8 mouse cellular contexts compared by ENCODE assay signal in genomic region chr4:126148161-126148961, GRCm38 (mm10). TPM values are rescaled to one million over a fixed set of nuclear protein-coding genes. Genes with fewer than 3 reads are reported as not detected.
DNase-seq lines count a peak whose midpoint lies in the region.

No protein-coding gene starts in this region.

- H3K4me3 ChIP-seq in embryonic facial prominence, embryonic 10.5 days = peak overlapping the region; percentile 80
- H3K4me3 ChIP-seq in heart, embryonic 10.5 days = peak overlapping the region; percentile 78

- no peaks in the 10 kb centered on the region for H3K9me3 ChIP-seq in embryonic facial prominence, embryonic 10.5 days
- H3K9me3 ChIP-seq in heart, embryonic 10.5 days = no peaks in the 10 kb centered on the region

- H3K27me3 ChIP-seq in embryonic facial prominence, embryonic 10.5 days (replicated peaks; ENCODE audit: low read depth, poor library complexity, severe bottlenecking) = peaks cover 46% of the 10 kb centered on the region
- H3K27me3 ChIP-seq in heart, embryonic 10.5 days (ENCODE audit: insufficient read depth, poor library complexity, severe bottlenecking) = peaks cover 25% of the 10 kb centered on the region

- WGBS in embryonic facial prominence, embryonic 10.5 days = under 1% methylated on average over 67 of the region's 67 CpGs
- 2% methylated on average over 67 of the region's 67 CpGs for WGBS in heart, embryonic 10.5 days

- peaks cover 74% of the 10 kb centered on the region for H3K4me1 ChIP-seq in embryonic facial prominence, embryonic 10.5 days
- peaks cover 70% of the 10 kb centered on the region for H3K4me1 ChIP-seq in heart, embryonic 10.5 days

- peak; percentile 93 for DNase-seq in NIH3T3 (ENCODE audit: low read depth)
- peak; percentile 85 for DNase-seq in embryonic facial prominence, embryonic 10.5 days (ENCODE audit: low spot score)
- DNase-seq in heart, embryonic 10.5 days (ENCODE audit: low spot score) = peak; percentile 83
- peak; percentile 79 for DNase-seq in kidney, adult 9 months
- peak; percentile 78 for DNase-seq in lung, postnatal 14 days
- DNase-seq in ovary, postnatal 36 days (ENCODE audit: low spot score) = peak; percentile 70
- DNase-seq in right cerebral cortex, postnatal 36 days (ENCODE audit: low spot score in 2 of 2) = no peak
- DNase-seq in frontal cortex, postnatal 25 days (ENCODE audit: low spot score in 2 of 2) = no peak

- peak overlapping the region; percentile 95 for H3K27ac ChIP-seq in embryonic facial prominence, embryonic 10.5 days (replicated peaks)
- H3K27ac ChIP-seq in heart, embryonic 10.5 days = peak overlapping the region; percentile 94

- H3K36me3 ChIP-seq in embryonic facial prominence, embryonic 10.5 days (replicated peaks) = peaks cover 31% of the 10 kb centered on the region
- H3K36me3 ChIP-seq in heart, embryonic 10.5 days = peaks cover 15% of the 10 kb centered on the region; the same call in 1 of the 2 replicates

RNA-seq across cellular contexts. Expression of gene Eva1b, which starts 0.8 kb away (rescaled TPM):
- 37.1 and 38.9 TPM in 2 replicates for polyA plus RNA-seq in embryonic facial prominence, embryonic 10.5 days (2016; fragmentation: Nextera tagmentation; extraction: Ambion mirVana)
- polyA plus RNA-seq in heart, embryonic 10.5 days (2016; fragmentation: Nextera tagmentation; extraction: Ambion mirVana) = 26.3 and 39.5 TPM in 2 replicates

RNA-seq across cellular contexts. Expression of gene Sh3d21, which starts 14.9 kb away (rescaled TPM):
- 2.0 and 3.1 TPM in 2 replicates for polyA plus RNA-seq in embryonic facial prominence, embryonic 10.5 days (2016; fragmentation: Nextera tagmentation; extraction: Ambion mirVana)
- polyA plus RNA-seq in heart, embryonic 10.5 days (2016; fragmentation: Nextera tagmentation; extraction: Ambion mirVana) = 2.0 and 3.1 TPM in 2 replicates

RNA-seq across cellular contexts. Expression of gene Stk40, which starts 44.6 kb away (rescaled TPM):
- 43.8 and 44.5 TPM in 2 replicates for polyA plus RNA-seq in embryonic facial prominence, embryonic 10.5 days (2016; fragmentation: Nextera tagmentation; extraction: Ambion mirVana)
- 37.7 and 39.0 TPM in 2 replicates for polyA plus RNA-seq in heart, embryonic 10.5 days (2016; fragmentation: Nextera tagmentation; extraction: Ambion mirVana)

RNA-seq across cellular contexts. Expression of gene Lsm10, which starts 51.9 kb away (rescaled TPM):
- 44.9 and 48.5 TPM in 2 replicates for polyA plus RNA-seq in embryonic facial prominence, embryonic 10.5 days (2016; fragmentation: Nextera tagmentation; extraction: Ambion mirVana)
- polyA plus RNA-seq in heart, embryonic 10.5 days (2016; fragmentation: Nextera tagmentation; extraction: Ambion mirVana) = 47.5 and 47.7 TPM in 2 replicates

RNA-seq across cellular contexts. Expression of gene Thrap3, which starts 54.2 kb away (rescaled TPM):
- polyA plus RNA-seq in embryonic facial prominence, embryonic 10.5 days (2016; fragmentation: Nextera tagmentation; extraction: Ambion mirVana) = 262 and 263 TPM in 2 replicates
- 194 and 200 TPM in 2 replicates for polyA plus RNA-seq in heart, embryonic 10.5 days (2016; fragmentation: Nextera tagmentation; extraction: Ambion mirVana)

Comparison
In these comparisons a context has a peak if more than half of its experiments do, and no peak if none do; other contexts are left out.
1. DNase-seq: peak in NIH3T3 (single experiment), embryonic facial prominence, embryonic 10.5 days (single experiment), heart, embryonic 10.5 days (single experiment), kidney, adult 9 months (single experiment), lung, postnatal 14 days (single experiment) and ovary, postnatal 36 days (single experiment); none in right cerebral cortex, postnatal 36 days (0 of 2) and frontal cortex, postnatal 25 days (0 of 2).